Mouse (Mus musculus) left cerebral cortex, adult 9 months (tissue): Measurements from ENCODE around the gene Drg1.
A peak's percentile ranks its signal among the peaks of the same experiment; 100 is the strongest.

Source experiments
- DNase-seq, 2 experiments: peaks; one replicate each; pipeline ENCODE4 v3.0.0; 2022; ENCODE audit warnings: low spot score in 2 of 2

The Drg1 gene

DNA sequence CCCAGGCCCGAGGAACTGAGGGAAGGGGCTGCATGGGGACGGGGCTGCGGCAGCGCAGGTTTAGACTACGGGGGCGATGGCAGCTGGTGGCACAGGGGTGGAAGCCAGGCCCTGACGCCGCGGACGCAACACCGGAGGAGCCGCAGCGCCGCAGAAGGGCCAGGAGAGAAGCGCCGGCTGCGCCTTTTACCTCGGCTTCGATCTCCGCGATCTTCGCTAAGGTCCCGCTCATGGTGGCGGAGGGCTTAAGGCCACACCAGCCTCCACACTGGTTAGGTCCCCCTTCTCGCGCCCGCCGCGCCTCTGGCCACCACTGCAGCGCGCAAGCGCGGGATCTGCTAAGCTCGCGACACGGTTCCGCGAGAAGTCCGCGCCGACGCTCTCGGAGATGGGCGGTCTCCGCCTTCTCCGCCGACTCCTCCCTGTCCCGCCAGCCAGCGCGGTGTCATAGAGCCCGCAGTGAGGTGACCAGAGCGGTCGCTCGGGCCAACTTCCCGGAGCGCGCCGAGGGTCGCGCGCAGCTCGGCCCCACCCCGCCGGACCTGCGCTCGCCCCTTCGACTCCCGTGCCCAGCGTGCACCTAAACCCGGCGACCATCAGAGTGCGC, at the start of gene Drg1:
Drg1 (minus strand) TSS at position 337 of the 607 bp plus-strand sequence.
- DNase-seq: peak; percentile 76 to 90

DNA sequence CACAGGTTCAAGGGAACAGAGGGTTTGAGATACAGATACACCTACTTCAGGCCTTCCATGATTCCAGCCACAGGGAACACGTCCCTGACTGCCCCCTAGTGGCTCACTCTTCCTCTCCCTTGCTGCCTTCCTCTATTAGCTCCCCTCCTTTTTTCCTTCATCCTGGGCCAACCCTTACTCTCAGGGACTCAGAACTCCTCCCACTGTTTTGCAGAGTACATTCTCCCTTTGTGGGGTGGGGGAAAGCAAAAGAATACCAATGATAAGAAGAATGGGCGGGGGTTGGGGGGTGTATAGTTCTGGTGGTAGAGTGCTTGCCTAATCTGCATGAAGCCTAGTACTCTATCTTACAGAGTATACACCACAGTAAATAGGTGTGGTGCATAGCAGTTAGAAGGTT, 47.9 kb upstream of the Drg1 start:
- peak in 1 of 2 experiments; percentile 70 for DNase-seq

DNA sequence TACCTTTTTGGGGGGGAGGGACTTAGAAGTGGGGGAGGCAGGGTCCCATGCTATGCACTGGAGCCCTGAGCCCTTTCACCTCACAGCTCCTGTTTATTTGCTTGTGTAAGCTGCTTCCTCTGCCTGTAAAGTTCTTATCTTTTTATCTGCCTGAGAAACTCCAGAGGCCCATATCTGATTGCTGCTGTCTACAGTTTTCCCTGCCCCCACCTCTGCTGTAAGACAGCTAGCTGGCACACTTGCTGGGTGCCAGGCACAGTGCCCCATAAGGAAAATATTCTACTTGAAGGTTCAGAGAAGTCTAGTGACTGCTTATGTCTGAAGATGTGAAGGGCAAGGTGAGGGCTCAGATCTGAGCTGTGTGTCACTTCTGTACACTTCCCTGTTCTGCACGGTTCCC, 47.1 kb upstream of the Drg1 start:
- DNase-seq: no peak

DNA sequence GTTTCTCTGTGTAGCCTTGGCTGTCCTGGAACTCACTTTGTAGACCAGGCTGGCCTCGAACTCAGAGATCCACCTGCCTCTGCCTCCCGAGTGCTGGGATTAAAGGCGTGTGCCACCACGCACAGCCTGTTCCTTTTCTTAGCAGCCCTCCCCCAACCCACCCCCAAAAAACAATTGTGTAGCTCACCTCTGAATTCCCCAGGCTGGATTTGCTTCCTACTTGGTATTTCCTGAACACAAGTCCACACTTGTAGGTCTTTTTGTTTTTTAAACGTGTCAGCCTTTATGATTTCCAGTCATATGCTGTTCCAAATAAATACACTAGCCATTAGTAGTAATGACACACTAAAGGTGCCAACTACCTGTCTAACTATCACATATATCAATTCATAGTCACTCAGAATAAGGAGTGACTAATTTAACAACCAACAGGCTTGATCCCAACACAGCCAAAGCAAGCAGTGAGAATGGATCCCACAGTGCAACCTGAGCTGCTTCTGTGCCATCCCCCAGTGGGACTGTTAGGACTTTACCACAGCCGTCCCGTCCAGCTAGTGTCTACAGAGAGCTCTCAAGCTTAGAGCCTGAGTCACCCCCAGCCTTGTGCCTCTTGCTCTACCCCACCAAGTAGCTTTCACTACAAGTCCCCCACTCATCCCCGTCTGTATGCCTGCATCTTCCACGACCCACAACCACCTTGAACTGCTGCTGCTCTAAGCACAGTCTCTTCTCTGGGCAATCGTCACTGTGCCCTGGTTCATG, 45.6 kb upstream of the Drg1 start:
- no peak for DNase-seq

DNA sequence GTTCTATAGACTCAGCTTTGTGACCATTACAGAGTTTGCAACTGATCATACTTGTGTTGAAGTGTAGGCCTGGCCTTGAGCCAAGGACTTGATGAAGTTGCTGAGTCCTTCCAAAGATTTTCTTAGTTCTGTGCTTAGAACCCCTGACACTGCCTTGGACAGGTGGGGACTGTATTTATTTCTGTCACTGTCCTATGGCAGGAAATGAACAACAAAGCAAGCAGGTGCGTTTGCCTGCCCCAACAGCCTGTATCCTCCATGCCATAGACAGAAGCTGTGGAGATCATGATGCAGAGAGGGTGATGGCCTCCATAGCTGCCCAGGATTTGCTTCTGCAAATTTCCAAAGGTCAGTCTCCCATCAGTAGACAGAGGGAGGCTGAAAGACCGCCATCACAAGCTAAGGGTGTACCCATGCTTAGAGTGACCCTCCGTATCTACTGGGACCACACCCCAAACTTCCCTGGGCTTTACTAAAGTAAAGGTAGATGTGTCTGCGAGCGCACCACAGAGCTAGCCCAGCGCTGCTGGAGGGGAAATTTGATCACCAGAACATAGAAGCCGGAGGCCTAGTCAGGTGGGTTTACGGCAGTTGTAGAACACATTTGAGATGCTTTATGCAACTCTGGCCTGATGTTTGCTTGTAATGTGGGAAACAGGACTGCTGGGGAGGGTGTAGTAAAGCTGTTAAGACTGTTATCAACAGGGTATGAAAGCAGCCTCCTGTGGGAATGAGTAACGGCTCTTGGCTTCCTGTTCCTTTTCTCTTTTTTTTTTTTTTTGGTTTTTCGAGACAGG, 44.8 kb upstream of the Drg1 start:
- no peak for DNase-seq

DNA sequence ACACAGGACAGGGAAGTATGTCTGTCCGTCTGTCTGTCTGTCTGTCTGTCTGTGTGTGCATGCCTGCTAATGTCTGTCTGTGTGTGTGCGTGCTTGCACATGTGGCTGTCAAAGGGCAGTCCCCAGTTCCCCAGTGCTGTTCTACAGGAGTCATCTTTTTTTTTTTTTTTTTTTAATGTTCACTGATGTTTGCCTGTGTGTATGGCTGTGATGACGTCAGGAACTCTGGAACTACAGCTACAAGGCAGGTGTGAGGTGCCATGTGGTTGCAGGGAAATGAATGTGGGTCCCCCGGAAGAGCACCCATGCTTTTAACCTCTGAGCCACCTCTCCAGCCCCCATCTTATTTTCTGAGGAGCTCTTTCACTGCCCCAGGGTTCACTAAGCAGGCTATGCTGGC, 43.7 kb upstream of the Drg1 start:
- no peak for DNase-seq

DNA sequence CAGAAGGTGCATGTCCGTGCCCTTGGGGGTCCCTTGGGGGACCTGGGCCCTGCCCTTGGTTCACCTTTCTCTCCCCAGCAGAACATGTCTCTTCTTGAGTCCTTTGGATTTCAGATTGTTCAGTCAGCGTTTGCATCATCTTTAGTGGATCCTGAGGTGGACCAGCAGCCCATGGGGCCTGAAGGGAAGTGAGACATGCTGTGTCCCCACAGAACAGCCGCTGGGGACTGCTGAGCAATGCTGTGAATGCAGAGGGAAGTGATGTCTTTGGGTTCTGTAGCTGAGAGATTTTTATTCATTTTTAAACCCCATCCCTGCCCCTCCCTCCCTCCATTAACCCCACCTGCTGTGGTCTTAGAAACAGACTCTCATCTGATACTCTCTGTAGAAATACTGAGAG, 41.7 kb upstream of the Drg1 start:
- DNase-seq: no peak

DNA sequence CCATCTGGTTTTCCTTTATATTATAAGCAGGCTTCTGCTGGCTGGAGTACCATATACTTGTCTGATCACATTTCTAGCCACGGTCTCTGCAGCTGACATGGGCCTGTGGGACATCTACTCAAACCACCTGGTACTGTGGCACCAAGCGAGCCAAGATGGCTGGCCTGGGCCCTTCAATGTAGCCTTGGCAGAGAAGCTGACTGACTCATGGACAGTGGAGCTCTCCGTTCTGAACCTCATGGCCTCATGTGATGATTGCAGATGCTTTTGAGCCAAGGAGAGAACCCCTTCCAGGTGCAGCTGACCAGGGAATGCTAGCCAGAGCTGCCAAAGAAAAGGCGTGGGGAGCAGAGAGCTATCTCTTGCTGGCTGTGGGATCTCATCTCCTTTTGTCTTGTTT, 39.6 kb upstream of the Drg1 start:
- no peak for DNase-seq

DNA sequence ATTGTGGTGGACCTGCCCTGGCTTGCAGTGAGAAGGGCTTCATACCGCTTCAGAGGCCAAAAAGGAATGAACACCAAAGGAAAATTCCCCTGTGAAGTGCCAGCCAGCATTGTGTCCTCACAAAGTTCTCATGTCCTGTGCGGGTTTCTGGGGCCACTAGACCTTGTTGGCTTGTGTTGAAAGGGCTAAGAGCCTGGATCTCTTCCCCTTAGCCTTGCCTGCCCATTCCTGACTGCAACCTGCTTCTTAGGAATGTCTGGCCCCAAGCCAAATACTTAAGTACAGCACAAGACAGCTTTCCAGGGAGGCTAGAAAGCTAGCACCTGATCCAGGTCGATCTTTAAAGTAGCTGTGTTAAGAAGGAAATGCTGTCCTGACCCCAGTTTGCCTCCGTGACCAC, 36.6 kb upstream of the Drg1 start:
- DNase-seq: no peak

DNA sequence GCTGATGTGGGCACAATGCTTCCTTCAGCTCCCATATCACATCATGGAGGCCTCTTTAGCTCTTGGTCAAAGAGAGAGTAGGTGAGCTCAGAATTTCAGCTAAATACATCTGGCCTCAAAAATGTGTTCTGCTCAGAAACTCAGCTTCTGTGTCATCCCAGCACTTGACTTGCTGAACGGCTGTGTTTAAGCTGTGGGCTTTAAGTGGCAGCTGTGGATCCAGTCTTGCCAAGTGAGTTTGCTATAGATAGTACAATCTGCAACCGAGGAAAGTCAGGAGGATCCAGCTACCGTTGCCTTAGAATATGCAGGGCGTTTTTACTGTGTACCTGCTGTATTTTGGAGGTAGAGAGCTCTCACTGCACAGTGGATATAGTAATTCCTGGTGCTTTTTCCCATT, 36.2 kb upstream of the Drg1 start:
- DNase-seq: peak in 1 of 2 experiments; percentile 59

DNA sequence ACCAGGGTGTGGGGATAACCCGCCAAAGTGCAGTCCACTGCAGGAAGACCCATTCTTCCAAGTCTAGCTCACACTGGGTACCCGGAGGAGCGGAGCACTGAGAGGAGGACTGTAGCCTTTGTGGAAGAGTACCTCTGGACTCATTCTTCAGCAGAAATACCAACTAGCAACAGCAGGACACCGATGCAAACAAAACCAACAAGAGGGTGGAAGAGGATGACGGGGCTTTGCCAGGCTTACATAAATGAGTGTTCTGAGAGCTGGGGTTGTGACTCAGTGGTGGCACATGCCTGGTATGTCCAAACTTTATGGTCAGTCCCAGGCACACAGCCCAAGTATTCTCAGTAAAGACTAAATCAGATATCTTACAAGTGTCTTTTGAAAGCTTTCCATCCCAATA, 34.9 kb upstream of the Drg1 start:
- no peak for DNase-seq

DNA sequence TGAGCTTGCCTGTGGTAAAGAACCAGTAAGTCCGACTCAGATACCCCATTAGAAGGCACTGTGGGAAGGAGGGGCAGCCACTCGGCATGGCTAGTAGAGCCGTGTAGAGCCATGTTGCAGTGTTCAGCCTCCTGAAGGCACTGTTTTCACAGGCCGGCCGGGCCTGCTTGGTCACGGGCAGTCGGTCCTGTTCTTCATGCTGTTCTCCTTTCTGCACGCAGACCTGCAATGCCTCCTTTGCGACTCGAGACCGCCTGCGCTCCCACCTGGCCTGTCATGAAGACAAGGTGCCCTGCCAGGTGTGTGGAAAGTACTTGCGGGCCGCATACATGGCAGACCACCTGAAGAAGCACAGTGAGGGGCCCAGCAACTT, 32.6 kb upstream of the Drg1 start:
- DNase-seq: no peak

DNA sequence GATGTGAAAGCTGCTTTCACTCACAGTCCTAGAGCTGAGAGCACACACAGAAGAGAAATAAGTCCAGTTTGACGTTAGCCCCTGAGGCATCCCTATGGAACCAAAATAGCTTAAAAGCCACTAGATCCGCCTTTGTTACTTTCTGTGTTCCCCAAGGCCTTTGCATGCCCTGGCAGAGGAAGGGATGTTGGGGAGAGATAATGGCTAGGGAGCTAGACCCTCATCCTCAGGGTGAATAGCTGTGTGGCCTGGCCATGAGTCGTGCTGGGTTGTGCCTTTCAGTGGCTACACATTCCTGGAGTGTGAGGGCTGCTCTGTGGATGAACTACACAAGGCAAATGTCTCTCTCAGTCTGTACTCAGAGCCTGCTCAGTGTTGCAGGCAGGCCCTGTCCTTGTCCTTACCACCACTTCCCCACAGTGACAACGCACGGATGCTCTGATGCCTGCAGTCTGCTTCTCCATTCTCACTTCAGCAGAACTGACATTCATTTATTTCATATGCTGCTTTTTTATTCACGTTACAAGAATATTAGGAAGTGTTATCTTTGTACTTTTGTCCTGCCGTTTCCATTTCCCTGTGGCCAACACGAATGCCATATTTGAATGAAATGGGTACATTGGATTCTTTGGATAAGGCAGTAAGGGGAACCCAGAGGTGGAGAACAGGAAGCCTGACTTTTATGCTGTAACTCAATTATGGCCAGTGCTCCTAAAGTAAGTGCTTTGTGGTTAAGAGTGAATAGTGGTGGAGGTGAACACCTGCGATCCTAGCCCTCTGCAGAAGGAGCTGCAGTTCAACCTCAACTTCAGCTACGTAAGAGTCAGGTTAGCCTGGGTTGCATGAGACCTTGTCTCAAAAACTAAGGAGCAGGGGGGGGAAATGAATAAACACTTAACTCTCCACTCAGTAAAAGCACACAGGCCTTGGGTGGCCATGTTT, 31.9 kb upstream of the Drg1 start:
- DNase-seq: no peak

DNA sequence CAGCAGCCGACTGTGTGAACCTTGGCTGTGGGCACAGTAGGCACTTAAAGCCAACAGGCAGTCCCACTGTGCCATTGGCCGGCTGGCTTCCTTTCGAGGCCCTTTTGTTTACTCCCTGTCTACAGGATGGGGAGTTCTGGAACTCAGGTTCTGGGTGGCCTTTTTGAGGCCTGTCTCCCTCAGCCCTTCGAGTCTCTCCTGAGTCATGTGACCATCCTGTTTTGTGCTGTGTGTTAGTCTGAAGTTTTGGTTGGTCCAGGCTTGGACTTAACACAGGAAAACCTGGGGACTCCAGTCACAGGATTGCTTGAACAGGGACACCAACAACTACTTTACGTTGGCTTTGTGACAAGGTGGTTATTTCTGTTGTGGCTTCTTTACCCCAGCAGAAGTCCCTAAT, 29.8 kb upstream of the Drg1 start:
- no peak for DNase-seq

DNA sequence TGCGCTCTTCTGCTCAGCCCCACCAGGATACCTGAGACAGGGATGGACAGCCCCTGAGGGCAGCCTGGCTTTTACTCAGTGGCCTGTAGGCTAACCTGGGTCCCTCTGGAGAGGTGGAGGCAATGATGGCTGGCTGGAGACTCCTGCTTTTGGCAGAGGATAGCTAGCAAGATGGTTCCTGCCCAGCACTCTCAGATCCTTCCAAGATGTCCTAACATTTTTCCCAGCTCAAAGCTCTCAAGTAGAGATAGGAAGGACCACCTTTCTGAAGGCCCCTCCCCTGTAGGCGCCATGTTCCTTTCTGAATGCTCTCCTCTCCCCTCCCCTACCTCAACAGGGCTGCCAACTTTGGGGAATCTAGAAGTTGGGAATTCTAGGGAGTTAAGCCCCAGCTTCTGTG, 28.4 kb upstream of the Drg1 start:
- no peak for DNase-seq

DNA sequence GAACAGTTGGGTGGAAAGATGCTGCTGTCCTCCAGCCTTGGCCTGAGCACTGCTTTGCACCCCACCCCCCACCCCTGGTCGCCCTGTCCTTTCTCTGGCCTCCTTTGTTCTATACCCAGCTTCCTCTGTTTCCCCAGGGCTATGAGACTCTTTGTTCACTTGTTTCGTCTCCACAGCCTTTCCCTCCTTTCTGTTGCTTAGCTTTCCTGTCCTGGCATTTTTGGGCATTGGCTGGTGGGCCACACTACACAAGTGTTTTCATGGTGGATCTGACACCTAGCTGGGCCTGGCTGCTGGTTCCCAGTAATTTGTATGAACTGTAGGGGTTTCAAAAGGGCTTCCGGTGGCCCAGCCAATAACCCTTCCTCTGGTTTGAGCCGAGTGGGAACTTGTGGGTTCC, 27.1 kb upstream of the Drg1 start:
- no peak for DNase-seq

DNA sequence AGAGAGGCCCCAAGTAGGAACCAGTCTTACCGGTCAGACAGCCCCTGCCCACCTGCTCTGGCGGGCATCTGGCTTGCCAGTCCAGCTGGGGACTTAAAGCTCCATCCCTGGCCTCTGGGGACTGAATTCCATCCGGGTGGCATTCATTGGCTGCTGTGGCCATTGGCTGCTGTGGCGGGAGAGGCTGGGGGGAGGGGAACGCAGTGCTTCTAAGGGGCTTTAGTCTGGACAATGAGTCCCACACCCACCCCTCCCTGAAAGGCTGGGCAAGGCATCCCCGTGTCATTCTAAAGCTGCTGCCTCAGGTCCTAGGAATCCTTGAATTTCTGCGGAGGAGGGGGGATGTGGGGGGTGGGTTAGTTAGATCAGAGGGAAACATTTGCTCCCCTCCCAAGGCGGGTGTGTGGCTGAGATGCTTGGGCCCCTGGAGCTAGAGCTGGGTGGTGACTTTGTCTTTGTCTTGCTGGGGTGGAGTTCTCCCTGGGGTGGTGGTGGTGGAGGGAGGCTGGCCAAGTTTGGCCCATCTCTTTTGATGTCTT, 26.6 kb upstream of the Drg1 start:
- no peak for DNase-seq

DNA sequence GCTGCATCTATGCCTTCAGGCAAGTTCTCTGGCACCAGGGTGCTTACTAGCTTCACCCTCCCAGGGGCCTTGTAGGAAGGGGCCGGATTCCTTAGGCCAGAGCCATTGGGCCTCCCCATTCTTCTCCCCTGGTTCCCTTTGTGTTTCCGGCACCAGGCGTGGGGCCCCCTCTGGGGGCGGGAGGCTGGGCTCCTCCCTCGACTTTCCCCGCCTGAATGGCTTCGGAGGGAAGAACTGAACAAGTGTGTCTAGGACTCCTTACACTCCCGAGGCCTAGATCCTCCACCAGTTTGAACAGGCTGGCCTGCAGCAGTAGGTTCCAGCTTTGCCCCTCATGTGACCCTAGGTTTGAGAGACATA, 25.8 kb upstream of the Drg1 start:
- DNase-seq: peak in 1 of 2 experiments; percentile 38

DNA sequence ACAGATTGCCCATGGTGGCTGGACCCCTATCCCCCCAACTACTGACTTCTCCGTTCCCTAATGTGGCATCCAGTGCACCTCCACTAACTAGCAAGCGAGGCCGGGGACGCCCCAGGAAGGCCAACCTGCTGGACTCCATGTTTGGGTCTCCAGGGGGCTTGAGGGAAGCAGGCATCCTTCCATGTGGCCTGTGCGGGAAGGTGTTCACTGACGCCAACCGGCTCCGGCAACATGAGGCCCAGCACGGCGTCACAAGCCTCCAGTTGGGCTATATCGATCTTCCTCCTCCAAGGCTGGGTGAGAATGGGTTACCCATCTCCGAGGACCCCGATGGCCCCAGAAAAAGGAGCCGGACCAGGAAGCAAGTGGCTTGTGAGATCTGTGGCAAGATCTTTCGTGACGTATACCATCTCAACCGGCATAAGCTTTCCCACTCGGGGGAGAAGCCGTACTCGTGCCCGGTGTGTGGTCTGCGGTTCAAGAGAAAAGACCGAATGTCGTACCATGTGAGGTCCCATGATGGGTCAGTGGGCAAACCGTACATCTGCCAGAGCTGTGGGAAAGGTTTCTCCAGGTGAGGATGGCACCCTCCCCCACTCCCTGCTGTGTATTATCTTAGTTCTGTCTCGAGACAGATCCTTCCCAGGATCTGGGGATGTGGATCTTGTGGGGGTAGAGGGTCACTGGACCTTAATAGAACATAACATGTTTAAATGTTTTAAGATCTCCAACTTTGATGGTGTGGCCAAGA, 25.3 kb upstream of the Drg1 start:
- no peak for DNase-seq

DNA sequence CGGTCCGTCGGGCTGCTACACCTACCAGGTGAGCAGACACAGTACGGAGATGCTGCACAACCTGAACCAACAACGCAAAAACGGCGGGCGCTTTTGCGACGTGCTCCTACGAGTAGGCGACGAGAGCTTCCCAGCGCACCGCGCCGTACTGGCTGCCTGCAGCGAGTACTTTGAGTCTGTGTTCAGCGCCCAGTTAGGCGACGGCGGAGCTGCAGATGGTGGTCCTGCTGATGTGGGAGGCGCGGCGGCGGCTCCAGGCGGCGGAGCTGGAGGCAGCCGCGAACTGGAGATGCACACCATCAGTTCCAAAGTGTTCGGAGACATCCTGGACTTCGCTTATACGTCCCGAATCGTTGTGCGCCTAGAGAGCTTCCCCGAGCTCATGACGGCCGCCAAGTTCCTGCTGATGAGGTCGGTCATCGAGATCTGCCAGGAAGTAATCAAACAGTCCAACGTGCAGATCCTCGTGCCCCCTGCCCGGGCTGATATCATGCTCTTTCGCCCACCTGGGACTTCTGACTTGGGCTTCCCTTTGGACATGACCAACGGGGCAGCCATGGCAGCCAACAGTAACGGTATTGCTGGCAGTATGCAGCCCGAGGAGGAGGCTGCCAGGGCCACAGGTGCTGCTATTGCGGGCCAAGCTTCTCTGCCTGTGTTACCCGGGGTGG, 24.6 kb upstream of the Drg1 start:
- DNase-seq: peak in 1 of 2 experiments; percentile 70
